Comparison of ENCODE assay signal across 8 mouse cellular contexts in the genomic region with DNA sequence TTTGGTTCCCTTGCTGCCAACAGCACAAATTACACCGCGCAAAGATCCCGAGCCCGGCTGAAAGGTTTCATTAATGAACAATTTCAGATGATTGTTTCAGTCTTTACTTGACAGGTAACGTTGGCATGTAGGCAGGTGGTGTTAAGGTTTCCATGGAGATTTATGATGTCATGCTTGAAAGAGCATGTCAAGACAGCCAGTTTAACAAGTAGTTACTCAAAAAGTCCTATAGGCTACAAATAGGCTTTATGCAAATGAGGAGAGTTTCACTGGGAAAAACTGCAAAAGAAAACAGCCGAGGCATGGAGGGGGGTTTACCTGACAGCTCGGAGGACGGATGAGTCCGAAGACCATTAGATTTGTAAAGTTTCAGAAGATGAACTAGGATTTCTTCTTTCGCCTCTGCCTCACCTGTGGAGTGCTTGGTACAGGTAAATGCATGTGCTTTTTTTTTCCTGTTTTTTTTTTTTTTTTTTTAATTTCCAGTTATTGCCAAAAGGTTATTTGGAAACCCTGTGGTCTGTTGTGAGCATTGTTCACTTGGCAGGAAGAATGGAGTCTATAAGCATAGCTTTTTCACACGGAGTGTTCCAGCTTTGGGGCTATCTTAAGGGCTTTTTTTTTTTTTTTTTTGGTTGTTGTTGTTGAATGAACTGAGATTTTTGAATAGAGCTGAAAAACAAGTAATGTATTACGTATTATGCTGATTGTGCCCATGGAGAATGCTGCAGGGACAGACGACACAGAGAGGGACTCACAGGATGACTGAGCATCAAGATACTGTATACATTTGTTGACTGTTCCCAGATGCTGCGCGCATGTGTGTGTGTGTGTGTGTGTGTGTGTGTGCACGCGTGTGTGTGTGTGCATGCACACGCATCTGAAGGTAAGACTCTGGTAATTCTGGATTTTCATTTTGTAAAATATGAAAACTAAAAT.
DNase-seq lines count a peak whose midpoint lies in the region; ATAC-seq and TF ChIP-seq lines count a peak whose summit lies in the region.

No protein-coding gene starts in this region.

- no peaks in the 10 kb centered on the region for H3K27me3 ChIP-seq in embryonic facial prominence, embryonic 15.5 days
- H3K27me3 ChIP-seq in kidney, postnatal 0 days (ENCODE audit: insufficient read depth, low read length), result no peaks in the 10 kb centered on the region
- H3K27me3 ChIP-seq in midbrain, embryonic 11.5 days (ENCODE audit: control insufficient read depth, insufficient read depth, low read length), result no peaks in the 10 kb centered on the region; the same call in 1 of the 2 replicates

- H3K9me3 ChIP-seq in embryonic facial prominence, embryonic 15.5 days (replicated peaks), result no peaks in the 10 kb centered on the region
- H3K9me3 ChIP-seq in kidney, postnatal 0 days (replicated peaks; ENCODE audit: low read length), result no peaks in the 10 kb centered on the region
- no peaks in the 10 kb centered on the region for H3K9me3 ChIP-seq in midbrain, embryonic 11.5 days (ENCODE audit: control insufficient read depth, low read length)

- peaks cover 24% of the 10 kb centered on the region for H3K4me1 ChIP-seq in embryonic facial prominence, embryonic 15.5 days
- peaks cover 20% of the 10 kb centered on the region for H3K4me1 ChIP-seq in kidney, postnatal 0 days (replicated peaks; ENCODE audit: insufficient read depth, low read length)
- H3K4me1 ChIP-seq in midbrain, embryonic 11.5 days (ENCODE audit: control insufficient read depth, insufficient read depth, low read length), result peaks cover 28% of the 10 kb centered on the region

- DNase-seq in gastrocnemius, adult 2 months, result no peak
- DNase-seq in gastrocnemius, postnatal 14 days, result no peak
- peak; percentile 46 for DNase-seq in kidney, postnatal 0 days (ENCODE audit: low spot score)
- peak; percentile 88 for DNase-seq in midbrain, embryonic 11.5 days (ENCODE audit: low spot score, missing footprints)
- no peak for DNase-seq in yolk sac, embryonic 10.5 days (ENCODE audit: low spot score)
- no peak for DNase-seq in right cerebral cortex, adult 18-20 months
- DNase-seq in urinary bladder, adult 18-20 months (ENCODE audit: low spot score in 2 of 2), result no peak

- H3K36me3 ChIP-seq in embryonic facial prominence, embryonic 15.5 days, result no peaks in the 10 kb centered on the region
- 0 out of 2 replicates have a peak, but pooled peaks cover 3% of the 10 kb centered on the region for H3K36me3 ChIP-seq in kidney, postnatal 0 days (ENCODE audit: insufficient read depth, low read length)
- no peaks in the 10 kb centered on the region for H3K36me3 ChIP-seq in midbrain, embryonic 11.5 days (ENCODE audit: control insufficient read depth, insufficient read depth, low read length)

- no peak overlapping the region for H3K9ac ChIP-seq in embryonic facial prominence, embryonic 15.5 days
- 0 out of 2 replicates have a peak overlapping the region, but pooled peaks have one; percentile 14 for H3K9ac ChIP-seq in kidney, postnatal 0 days (ENCODE audit: low read depth, low read length)
- H3K9ac ChIP-seq in midbrain, embryonic 11.5 days (ENCODE audit: low read length), result no peak overlapping the region

- 21% methylated on average over 18 of the region's 18 CpGs for WGBS in embryonic facial prominence, embryonic 15.5 days
- 41% methylated on average over 18 of the region's 18 CpGs for WGBS in kidney, postnatal 0 days
- 15% methylated on average over 18 of the region's 18 CpGs for WGBS in midbrain, embryonic 11.5 days

- peak overlapping the region; percentile 38 for H3K4me3 ChIP-seq in gastrocnemius, adult 2 months
- peak overlapping the region; percentile 33 for H3K4me3 ChIP-seq in embryonic facial prominence, embryonic 15.5 days (replicated peaks)
- peak overlapping the region; percentile 28 for H3K4me3 ChIP-seq in kidney, postnatal 0 days (replicated peaks; ENCODE audit: low read depth, low read length)
- no peak overlapping the region for H3K4me3 ChIP-seq in midbrain, embryonic 11.5 days (ENCODE audit: low read depth, low read length)

- TF ChIP-seq CTCF in gastrocnemius, adult 2 months (IDR thresholded peaks at IDR 0.05), result no peak
- 0 out of 2 replicates have a peak, but pooled peaks have one; percentile 4 for TF ChIP-seq CTCF in kidney, postnatal 0 days (IDR thresholded peaks at IDR 0.05; ENCODE audit: low read depth)

- peak overlapping the region; percentile 39 for H3K4me2 ChIP-seq in embryonic facial prominence, embryonic 15.5 days (replicated peaks)
- peak overlapping the region; percentile 48 for H3K4me2 ChIP-seq in kidney, postnatal 0 days (ENCODE audit: low read length)
- H3K4me2 ChIP-seq in midbrain, embryonic 11.5 days, result peak overlapping the region; percentile 35

- intact Hi-C loops in gastrocnemius, adult 2 months (cut with DNase I), result no loop called here
- intact Hi-C loops in gastrocnemius, postnatal 14 days (cut with DNase I; ENCODE audit: low total_unique reads), result no loop called here

- ATAC-seq in embryonic facial prominence, embryonic 15.5 days (ENCODE audit: insufficient number of reproducible peaks, low FRiP score, low TSS enrichment, low read depth), result peak; percentile 51; the same call in 1 of the 2 replicates
- peak; percentile 84; the same call in 1 of the 2 replicates for ATAC-seq in kidney, postnatal 0 days (replicated peaks; ENCODE audit: low FRiP score, low read depth)
- peak; percentile 40; the same call in 1 of the 2 replicates for ATAC-seq in midbrain, embryonic 11.5 days (ENCODE audit: low FRiP score)

- no peak overlapping the region for H3K27ac ChIP-seq in gastrocnemius, adult 2 months
- peak overlapping the region; percentile 60 for H3K27ac ChIP-seq in embryonic facial prominence, embryonic 15.5 days (replicated peaks)
- H3K27ac ChIP-seq in kidney, postnatal 0 days, result peak overlapping the region; percentile 3; the same call in 1 of the 2 replicates
- H3K27ac ChIP-seq in midbrain, embryonic 11.5 days (ENCODE audit: low read depth, low read length), result no peak overlapping the region

Comparison
In these comparisons a context has a peak if more than half of its experiments do, and no peak if none do; other contexts are left out.
1. DNase-seq: peak in kidney, postnatal 0 days (single experiment) and midbrain, embryonic 11.5 days (single experiment); none in gastrocnemius, adult 2 months (single experiment), gastrocnemius, postnatal 14 days (single experiment), yolk sac, embryonic 10.5 days (single experiment), right cerebral cortex, adult 18-20 months (single experiment) and urinary bladder, adult 18-20 months (0 of 2).
2. H3K27ac ChIP-seq: peak in embryonic facial prominence, embryonic 15.5 days (single experiment) and kidney, postnatal 0 days (single experiment); none in gastrocnemius, adult 2 months (single experiment) and midbrain, embryonic 11.5 days (single experiment).
3. Peak in every context shown above with its lines, with median percentiles within 50 percentile points of each other: ATAC-seq and H3K4me2 ChIP-seq.